In genomic region chr2:76129058-76129437, GRCm38 (mm10) we compare ENCODE assay signal across 10 mouse cellular contexts.
DNase-seq lines count a peak whose midpoint lies in the region; ATAC-seq and TF ChIP-seq lines count a peak whose summit lies in the region.
"Had no signal": no experiment of that assay in that cellular context is flagged by ENCODE, and none has a peak within 500 bp of the region (broad histone marks: within the 10 kb centered on the region; RNA-seq: fewer than 3 reads in every experiment).

No protein-coding gene starts in this region.

- no peak for TF ChIP-seq CTCF in thymus, adult 2 months (IDR thresholded peaks at IDR 0.05; ENCODE audit: borderline replicate concordance, control insufficient read depth, extremely low read depth, insufficient read depth, low read length, poor library complexity)
- TF ChIP-seq CTCF in midbrain, postnatal 0 days (IDR thresholded peaks at IDR 0.05): no peak

- H3K9me3 ChIP-seq in heart, embryonic 16.5 days (replicated peaks; ENCODE audit: control insufficient read depth, low read length): no peaks in the 10 kb centered on the region
- no peaks in the 10 kb centered on the region for H3K9me3 ChIP-seq in midbrain, postnatal 0 days (ENCODE audit: low read length)
- H3K9me3 ChIP-seq: midbrain, embryonic 15.5 days had no signal

- WGBS in heart, embryonic 16.5 days: 36% methylated on average over 8 of the region's 8 CpGs
- 23% methylated on average over 8 of the region's 8 CpGs for WGBS in thymus, adult 2 months
- WGBS in midbrain, postnatal 0 days: 70% methylated on average over 8 of the region's 8 CpGs

- no peak for TF ChIP-seq POLR2A in thymus, adult 2 months (IDR thresholded peaks at IDR 0.05; ENCODE audit: control insufficient read depth, extremely low read depth, insufficient read depth, low read length, poor library complexity)

- no peak for DNase-seq in heart, postnatal 4 days
- peak; percentile 12 for DNase-seq in thymus, adult 2 months
- DNase-seq in thymus, adult 18-20 months: no peak
- DNase-seq in lung, postnatal 10 days: peak; percentile 13
- DNase-seq in thymus, postnatal 4 days: peak; percentile 44
- no peak for DNase-seq in midbrain, postnatal 0 days (ENCODE audit: low spot score)
- DNase-seq in urinary bladder, postnatal 4 days (ENCODE audit: low spot score in 2 of 2): no peak

- peak overlapping the region; percentile 51 for H3K4me2 ChIP-seq in heart, embryonic 16.5 days (ENCODE audit: low read depth, low read length)
- no peak overlapping the region for H3K4me2 ChIP-seq in midbrain, postnatal 0 days (ENCODE audit: low read depth, low read length, poor library complexity, severe bottlenecking)
- H3K4me2 ChIP-seq: limb, embryonic 13.5 days; midbrain, embryonic 15.5 days had no signal

- no peak for ATAC-seq in heart, embryonic 16.5 days (replicated peaks; ENCODE audit: extremely low read depth, insufficient read depth, low FRiP score)
- ATAC-seq in midbrain, postnatal 0 days (ENCODE audit: low FRiP score): no peak

- no peak overlapping the region for H3K9ac ChIP-seq in heart, embryonic 16.5 days (ENCODE audit: low read length)
- no peak overlapping the region for H3K9ac ChIP-seq in midbrain, postnatal 0 days (replicated peaks; ENCODE audit: low read length, poor library complexity, severe bottlenecking)
- H3K9ac ChIP-seq: limb, embryonic 13.5 days; midbrain, embryonic 15.5 days had no signal

- H3K4me1 ChIP-seq in heart, embryonic 16.5 days (ENCODE audit: control insufficient read depth, insufficient read depth, low read length): no peaks in the 10 kb centered on the region; the same call in 1 of the 2 replicates
- peaks cover 4% of the 10 kb centered on the region; the same call in 1 of the 2 replicates for H3K4me1 ChIP-seq in thymus, adult 2 months (replicated peaks; ENCODE audit: control insufficient read depth, insufficient read depth, low read length)
- no peaks in the 10 kb centered on the region for H3K4me1 ChIP-seq in midbrain, postnatal 0 days (ENCODE audit: insufficient read depth, low read length)

- no peaks in the 10 kb centered on the region for H3K36me3 ChIP-seq in heart, embryonic 16.5 days (ENCODE audit: control insufficient read depth, insufficient read depth)
- H3K36me3 ChIP-seq in thymus, adult 2 months (ENCODE audit: control insufficient read depth, insufficient read depth, low read length): no peaks in the 10 kb centered on the region
- no peaks in the 10 kb centered on the region for H3K36me3 ChIP-seq in midbrain, postnatal 0 days (ENCODE audit: insufficient read depth, low read length)
- H3K36me3 ChIP-seq: limb, embryonic 13.5 days; midbrain, embryonic 15.5 days had no signal

- H3K27ac ChIP-seq in heart, embryonic 16.5 days (ENCODE audit: low read length): no peak overlapping the region
- H3K27ac ChIP-seq in thymus, adult 2 months (ENCODE audit: control insufficient read depth, insufficient read depth, low read length): peak overlapping the region; percentile 51; the same call in 1 of the 2 replicates
- no peak overlapping the region for H3K27ac ChIP-seq in midbrain, postnatal 0 days (ENCODE audit: low read depth, low read length)
- H3K27ac ChIP-seq: limb, embryonic 13.5 days; midbrain, embryonic 15.5 days had no signal

- no peaks in the 10 kb centered on the region for H3K27me3 ChIP-seq in heart, embryonic 16.5 days (ENCODE audit: control insufficient read depth, insufficient read depth, low read length)
- no peaks in the 10 kb centered on the region for H3K27me3 ChIP-seq in thymus, adult 2 months (ENCODE audit: control insufficient read depth, insufficient read depth, low read length)
- no peaks in the 10 kb centered on the region for H3K27me3 ChIP-seq in midbrain, postnatal 0 days (ENCODE audit: insufficient read depth, low read length)
- H3K27me3 ChIP-seq: limb, embryonic 13.5 days; midbrain, embryonic 15.5 days had no signal

- H3K4me3 ChIP-seq in heart, embryonic 16.5 days (ENCODE audit: low read length): no peak overlapping the region
- H3K4me3 ChIP-seq in thymus, adult 2 months (ENCODE audit: control insufficient read depth, insufficient read depth, low read length): peak overlapping the region; percentile 20; the same call in 1 of the 2 replicates
- no peak overlapping the region for H3K4me3 ChIP-seq in midbrain, postnatal 0 days (ENCODE audit: low read depth, low read length)
- H3K4me3 ChIP-seq: limb, embryonic 13.5 days; midbrain, embryonic 15.5 days had no signal

Comparison
In these comparisons a context has a peak if more than half of its experiments do, and no peak if none do; other contexts are left out.
1. DNase-seq: peak in thymus, adult 2 months (single experiment), lung, postnatal 10 days (single experiment) and thymus, postnatal 4 days (single experiment); none in heart, postnatal 4 days (single experiment), thymus, adult 18-20 months (0 of 2), midbrain, postnatal 0 days (single experiment) and urinary bladder, postnatal 4 days (0 of 2).